ENCODE assay signal across 8 mouse cellular contexts in the genomic region with DNA sequence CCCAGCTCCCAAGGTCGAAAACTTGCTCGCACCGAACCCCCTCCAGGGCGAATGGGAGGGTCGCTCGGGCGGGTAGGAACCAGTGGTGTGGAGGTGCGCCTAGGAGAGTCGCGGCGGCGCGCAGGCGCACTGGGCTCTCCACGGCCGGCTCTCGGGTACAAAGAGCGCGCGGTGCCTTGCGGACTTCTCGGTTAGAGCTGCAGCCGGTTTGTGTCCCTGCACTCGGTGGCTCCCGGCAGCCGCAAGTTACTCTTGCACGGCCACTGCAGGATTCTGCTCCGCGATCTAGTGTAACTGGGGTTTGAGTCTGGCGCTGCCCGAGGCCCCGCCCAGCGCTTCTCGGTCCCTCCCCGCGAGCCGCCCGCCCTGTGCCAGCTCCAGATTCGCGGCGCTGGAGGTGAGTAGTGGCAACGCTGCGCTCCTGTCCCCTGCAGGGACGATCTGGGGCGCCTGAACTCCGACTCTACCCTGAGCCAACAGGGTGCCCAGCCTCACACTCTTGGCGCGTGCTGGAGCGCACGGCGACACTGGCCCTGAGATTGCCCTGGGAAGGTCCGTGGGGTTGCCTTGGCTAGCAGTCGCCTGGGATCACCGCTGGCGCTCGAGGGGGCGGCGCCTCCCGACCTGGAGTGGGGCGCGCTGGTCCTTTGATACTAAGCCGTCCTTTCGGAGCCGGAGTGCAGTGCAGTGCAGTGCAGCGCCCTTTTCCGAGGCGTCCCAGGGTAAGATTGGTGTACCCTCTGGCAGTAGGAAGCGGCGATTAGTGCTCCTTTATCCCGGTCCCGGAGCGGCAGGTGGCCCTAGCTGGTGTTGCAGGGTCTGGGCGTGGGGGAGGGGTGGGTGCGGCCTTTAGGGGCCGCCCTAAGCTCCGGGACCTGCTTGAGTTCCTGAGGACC. TPM values are rescaled to one million over a fixed set of nuclear protein-coding genes. Genes with fewer than 3 reads are reported as not detected.
DNase-seq lines count a peak whose midpoint lies in the region; ATAC-seq and TF ChIP-seq lines count a peak whose summit lies in the region.

Gene Kank1, plus strand, starts transcription at position 380 of the 896 bp plus-strand sequence.

- H3K4me1 ChIP-seq in embryonic facial prominence, embryonic 13.5 days: peaks cover 7% of the 10 kb centered on the region; the same call in 1 of the 2 replicates
- no peaks in the 10 kb centered on the region; the same call in 1 of the 2 replicates for H3K4me1 ChIP-seq in heart, adult 2 months (ENCODE audit: control insufficient read depth, insufficient read depth, low read length)
- H3K4me1 ChIP-seq in limb, embryonic 12.5 days (replicated peaks): peaks cover 14% of the 10 kb centered on the region
- H3K4me1 ChIP-seq in midbrain, embryonic 12.5 days: peaks cover 11% of the 10 kb centered on the region; the same call in 1 of the 2 replicates

- H3K9ac ChIP-seq in embryonic facial prominence, embryonic 13.5 days: peak within 1 kb of the TSS; percentile 72
- H3K9ac ChIP-seq in heart, adult 2 months (ENCODE audit: low read depth, low read length): peak within 1 kb of the TSS; percentile 65
- H3K9ac ChIP-seq in limb, embryonic 12.5 days (replicated peaks): peak within 1 kb of the TSS; percentile 53
- H3K9ac ChIP-seq in midbrain, embryonic 12.5 days (replicated peaks): peak within 1 kb of the TSS; percentile 67

- peak; percentile 6 for DNase-seq in CD4-positive, CD25-positive, alpha-beta regulatory T cell, adult 2 months (ENCODE audit: low read depth, low spot score)
- DNase-seq in heart, adult 2 months: peak; percentile 75 to 76
- DNase-seq in kidney, adult 18-20 months: peak; percentile 89
- peak; percentile 3 to 9 for DNase-seq in spleen, postnatal 14 days (ENCODE audit: low spot score in 2 of 2)

- intact Hi-C loops in heart, adult 2 months (cut with DNase I): loop anchor here (5.0 kb wide), 1 partner anchor 40 kb away; no protein-coding TSS in a partner anchor

- TF ChIP-seq EP300 in heart, adult 2 months (IDR thresholded peaks at IDR 0.05; ENCODE audit: insufficient read depth, low read depth, low read length): no peak

- no peak for TF ChIP-seq CTCF in heart, adult 2 months (IDR thresholded peaks at IDR 0.05)

- under 1% methylated on average over 76 of the region's 76 CpGs for WGBS in embryonic facial prominence, embryonic 13.5 days
- WGBS in heart, adult 2 months: under 1% methylated on average over 76 of the region's 76 CpGs
- WGBS in limb, embryonic 12.5 days: under 1% methylated on average over 76 of the region's 76 CpGs
- WGBS in midbrain, embryonic 12.5 days: under 1% methylated on average over 76 of the region's 76 CpGs

- no peaks in the 10 kb centered on the region for H3K79me2 ChIP-seq in heart, adult 2 months (replicated peaks; ENCODE audit: control insufficient read depth, insufficient read depth, low read length)

- peak within 1 kb of the TSS; percentile 99 for H3K4me2 ChIP-seq in embryonic facial prominence, embryonic 13.5 days
- peak within 1 kb of the TSS; percentile 99 for H3K4me2 ChIP-seq in limb, embryonic 12.5 days
- H3K4me2 ChIP-seq in midbrain, embryonic 12.5 days (replicated peaks): peak within 1 kb of the TSS; percentile 99

- peaks cover 42% of the 10 kb centered on the region for H3K27me3 ChIP-seq in embryonic facial prominence, embryonic 13.5 days
- H3K27me3 ChIP-seq in heart, adult 2 months (ENCODE audit: control insufficient read depth, insufficient read depth, low read length): no peaks in the 10 kb centered on the region; the same call in 1 of the 2 replicates
- H3K27me3 ChIP-seq in limb, embryonic 12.5 days: peaks cover 26% of the 10 kb centered on the region
- peaks cover 21% of the 10 kb centered on the region for H3K27me3 ChIP-seq in midbrain, embryonic 12.5 days

- 0 out of 2 replicates have a peak, but pooled peaks have one; percentile 14 for TF ChIP-seq POLR2A in heart, adult 2 months (IDR thresholded peaks at IDR 0.05; ENCODE audit: insufficient read depth, low read depth, low read length)

- no peaks in the 10 kb centered on the region for H3K9me3 ChIP-seq in embryonic facial prominence, embryonic 13.5 days
- H3K9me3 ChIP-seq in limb, embryonic 12.5 days: no peaks in the 10 kb centered on the region
- H3K9me3 ChIP-seq in midbrain, embryonic 12.5 days: no peaks in the 10 kb centered on the region

- H3K36me3 ChIP-seq in embryonic facial prominence, embryonic 13.5 days: no peaks in the 10 kb centered on the region
- no peaks in the 10 kb centered on the region for H3K36me3 ChIP-seq in heart, adult 2 months (ENCODE audit: control insufficient read depth, insufficient read depth, low read length)
- H3K36me3 ChIP-seq in limb, embryonic 12.5 days: no peaks in the 10 kb centered on the region
- no peaks in the 10 kb centered on the region for H3K36me3 ChIP-seq in midbrain, embryonic 12.5 days

- no peak for ATAC-seq in CD4-positive, CD25-positive, alpha-beta regulatory T cell, adult 4 months
- peak; percentile 79 for ATAC-seq in embryonic facial prominence, embryonic 13.5 days (ENCODE audit: insufficient number of reproducible peaks, insufficient read depth, low FRiP score, low TSS enrichment, low read depth)
- ATAC-seq in limb, embryonic 12.5 days (ENCODE audit: insufficient number of reproducible peaks, insufficient read depth, low FRiP score, low TSS enrichment, low read depth): peak; percentile 85
- ATAC-seq in midbrain, embryonic 12.5 days (ENCODE audit: low FRiP score, low read depth): peak; percentile 91

- H3K27ac ChIP-seq in embryonic facial prominence, embryonic 13.5 days: no peak within 1 kb of the TSS; the same call in 1 of the 2 replicates
- H3K27ac ChIP-seq in heart, adult 2 months: peak within 1 kb of the TSS; percentile 68
- peak within 1 kb of the TSS; percentile 41 for H3K27ac ChIP-seq in limb, embryonic 12.5 days
- H3K27ac ChIP-seq in midbrain, embryonic 12.5 days (replicated peaks): peak within 1 kb of the TSS; percentile 69

- peak within 1 kb of the TSS; percentile 68 for H3K4me3 ChIP-seq in embryonic facial prominence, embryonic 13.5 days
- H3K4me3 ChIP-seq in heart, adult 2 months: peak within 1 kb of the TSS; percentile 56
- peak within 1 kb of the TSS; percentile 51 for H3K4me3 ChIP-seq in limb, embryonic 12.5 days (replicated peaks)
- H3K4me3 ChIP-seq in midbrain, embryonic 12.5 days: peak within 1 kb of the TSS; percentile 72

RNA-seq across cellular contexts. Expression of gene Kank1, which starts in this region (rescaled TPM):
- polyA plus RNA-seq in CD4-positive, CD25-positive, alpha-beta regulatory T cell, adult 4 months (2017; shearing (Covaris generic)): not detected
- 22.0 and 23.0 TPM in 2 replicates for polyA plus RNA-seq in embryonic facial prominence, embryonic 13.5 days (2015; fragmentation: Nextera tagmentation; extraction: Ambion mirVana)
- total RNA-seq in heart, adult 2 months (2021): 10 to 100 TPM; 37.2 to 37.3 TPM
- polyA plus RNA-seq in heart, adult 2 months (2012; rRNA removed): 43.9 and 67.9 TPM in 2 replicates
- polyA plus RNA-seq in limb, embryonic 12.5 days (2016; fragmentation: Nextera tagmentation; extraction: Ambion mirVana): 57.6 and 66.9 TPM in 2 replicates
- polyA plus RNA-seq in midbrain, embryonic 12.5 days (2016; fragmentation: Nextera tagmentation; extraction: Ambion mirVana): 10.8 and 14.4 TPM in 2 replicates

Comparison
In these comparisons a context has a peak if more than half of its experiments do, and no peak if none do; other contexts are left out.
1. RNA of gene Kank1 (polyA plus RNA-seq): 57.6 to 66.9 TPM in limb, embryonic 12.5 days, 43.9 to 67.9 TPM in heart, adult 2 months, 22.0 to 23.0 TPM in embryonic facial prominence, embryonic 13.5 days and 10.8 to 14.4 TPM in midbrain, embryonic 12.5 days; not detected in CD4-positive, CD25-positive, alpha-beta regulatory T cell, adult 4 months; every median in the first group is over 10 times any median in the second.
2. DNase-seq: peak in every context shown above with its lines; median percentile 89 in kidney, adult 18-20 months; 76 in heart, adult 2 months; 6 in CD4-positive, CD25-positive, alpha-beta regulatory T cell, adult 2 months; 6 in spleen, postnatal 14 days.
3. Peak in every context shown above with its lines, with median percentiles within 50 percentile points of each other: H3K4me2 ChIP-seq, H3K4me3 ChIP-seq and H3K9ac ChIP-seq.